Mouse (Mus musculus) liver, postnatal 0 days (tissue): ENCODE data around the gene Rapsn.

ENCODE experiments used
- CTCF ChIP-seq: sonication (generic); IDR thresholded peaks from 2 replicates; pipeline ENCODE4 v1.5.1; 2016; ENCODE audit warnings: antibody characterized with exemption, low read depth
- EP300 ChIP-seq: IDR thresholded peaks from 2 replicates; pipeline ENCODE4 v1.6.1; 2016; ENCODE audit warnings: antibody characterized with exemption, low read depth, mild to moderate bottlenecking

DNA sequence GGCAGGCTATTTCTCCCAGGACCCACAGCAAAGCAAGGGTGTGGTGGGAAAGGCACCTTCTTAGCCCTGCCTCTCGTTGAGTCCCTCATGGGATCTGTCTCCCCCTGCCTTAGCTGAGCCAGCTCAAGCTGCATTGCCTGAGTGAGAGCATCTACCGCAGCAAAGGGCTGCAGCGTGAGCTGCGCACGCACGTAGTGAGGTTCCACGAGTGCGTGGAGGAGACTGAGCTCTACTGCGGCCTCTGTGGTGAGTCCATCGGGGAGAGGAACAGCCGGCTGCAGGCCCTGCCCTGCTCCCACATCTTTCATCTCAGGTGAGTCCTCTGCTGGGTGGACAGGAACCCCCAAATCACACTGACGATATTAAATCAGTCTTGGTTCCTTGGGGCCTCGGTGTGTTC is 9.3 kb downstream of the Rapsn start:
- TF ChIP-seq CTCF (no peak), EP300 (no peak)
